Mouse (Mus musculus) brown adipose tissue, adult 24 weeks (tissue): ENCODE results near the gene Pik3c2a. TPM values are rescaled to one million over a fixed set of nuclear protein-coding genes. Genes with fewer than 3 reads are reported as not detected.
"Not testable (repeated sequence)": the region's sequence is repeated elsewhere in the genome, so short reads cannot be mapped to it uniquely, and the experiment has no call there.

ENCODE experiments used
- H3K27ac ChIP-seq: fragments of 200-500 bp; replicated peaks from 2 replicates; pipeline ENCODE4 v1.5.1; 2012; ENCODE audit warnings: low read depth, mild to moderate bottlenecking, low read length
- H3K4me1 ChIP-seq: fragments of 200-500 bp; 2 replicates; pipeline ENCODE4 v1.6.1; 2012; ENCODE audit warnings: low read length, mixed read lengths; ENCODE audit not compliant: control insufficient read depth, insufficient read depth, insufficient read length
- H3K4me3 ChIP-seq: fragments of 200-500 bp; 2 replicates; pipeline ENCODE4 v1.5.1; 2012; ENCODE audit warnings: low read depth, mild to moderate bottlenecking, low read length, moderate library complexity; ENCODE audit not compliant: insufficient read depth
- polyA plus RNA-seq: library from polyadenylated mRNA; stranded (reverse); fragments of >200 nt; gene quantifications from 2 replicates; pipeline ENCODE4 v1.2.4, GENCODE M21; 2012; ENCODE audit not compliant: missing spikeins, insufficient read depth, insufficient read length

Gene Pik3c2a
- polyA plus RNA-seq, 1 experiment, result 17.4 TPM

- Histone ChIP-seq H3K4me1 (peaks cover 14% of the 10 kb centered on the region), H3K27ac (no peak overlapping the region; the same call in 1 of the 2 replicates), H3K4me3 (peak overlapping the region; percentile 48)
Observed at GRCm38 (mm10) chr7:116442226-116442625, 1.0 kb downstream of the Pik3c2a start.

GRCm38 (mm10) chr7:116441346-116441745 is 1.9 kb downstream of the Pik3c2a start:
- H3K27ac ChIP-seq, result no peak overlapping the region
- no peak overlapping the region for H3K4me3 ChIP-seq
- H3K4me1 ChIP-seq, result peaks cover 8% of the 10 kb centered on the region

GRCm38 (mm10) chr7:116431661-116432060 is 11.6 kb downstream of the Pik3c2a start:
- Histone ChIP-seq H3K4me3 (no peak overlapping the region), H3K27ac (no peak overlapping the region), H3K4me1 (peaks cover 7% of the 10 kb centered on the region; the same call in 1 of the 2 replicates)

GRCm38 (mm10) chr7:116430926-116431325 is 12.3 kb downstream of the Pik3c2a start:
- H3K4me3 ChIP-seq, result no peak overlapping the region
- H3K27ac ChIP-seq, result no peak overlapping the region
- peaks cover 7% of the 10 kb centered on the region; the same call in 1 of the 2 replicates for H3K4me1 ChIP-seq

- H3K27ac ChIP-seq, result no peak overlapping the region
- no peak overlapping the region for H3K4me3 ChIP-seq
- H3K4me1 ChIP-seq, result peaks cover 7% of the 10 kb centered on the region; the same call in 1 of the 2 replicates
Observed at GRCm38 (mm10) chr7:116427206-116427605, 16.0 kb downstream of the Pik3c2a start.

- H3K4me3 ChIP-seq, result no peak overlapping the region
- H3K27ac ChIP-seq, result no peak overlapping the region
- H3K4me1 ChIP-seq, result peaks cover 7% of the 10 kb centered on the region; the same call in 1 of the 2 replicates
Observed at GRCm38 (mm10) chr7:116425771-116426170, 17.5 kb downstream of the Pik3c2a start.

- H3K27ac ChIP-seq, result no peak overlapping the region
- H3K4me3 ChIP-seq, result no peak overlapping the region
- no peaks in the 10 kb centered on the region for H3K4me1 ChIP-seq
Observed at GRCm38 (mm10) chr7:116421081-116421480, 22.2 kb downstream of the Pik3c2a start.

- Histone ChIP-seq H3K27ac (peak overlapping the region; percentile 51), H3K4me3 (no peak overlapping the region), H3K4me1 (peaks cover 10% of the 10 kb centered on the region)
Observed at GRCm38 (mm10) chr7:116409438-116409837, 33.8 kb downstream of the Pik3c2a start.

- Histone ChIP-seq H3K4me3 (no peak overlapping the region), H3K4me1 (no peaks in the 10 kb centered on the region), H3K27ac (no peak overlapping the region)
Observed at GRCm38 (mm10) chr7:116392329-116392728, 50.9 kb downstream of the Pik3c2a start.

- H3K4me3 ChIP-seq, H3K4me1 ChIP-seq, H3K27ac ChIP-seq: not testable (repeated sequence)
Observed at GRCm38 (mm10) chr7:116387389-116387788, 55.9 kb downstream of the Pik3c2a start.

- not testable (repeated sequence) for H3K4me3 ChIP-seq, H3K27ac ChIP-seq, H3K4me1 ChIP-seq
Observed at GRCm38 (mm10) chr7:116379181-116379580, 64.1 kb downstream of the Pik3c2a start.

- no peak overlapping the region for H3K27ac ChIP-seq
- no peak overlapping the region for H3K4me3 ChIP-seq
- no peaks in the 10 kb centered on the region for H3K4me1 ChIP-seq
Observed at GRCm38 (mm10) chr7:116374284-116374683, 69.0 kb downstream of the Pik3c2a start.

- no peak overlapping the region for H3K4me3 ChIP-seq
- no peak overlapping the region for H3K27ac ChIP-seq
- peaks cover 2% of the 10 kb centered on the region; the same call in 1 of the 2 replicates for H3K4me1 ChIP-seq
Observed at GRCm38 (mm10) chr7:116336226-116336625, 107.0 kb downstream of the Pik3c2a start.

- Histone ChIP-seq H3K27ac (no peak overlapping the region), H3K4me1 (peaks cover 2% of the 10 kb centered on the region; the same call in 1 of the 2 replicates), H3K4me3 (no peak overlapping the region)
Observed at GRCm38 (mm10) chr7:116335133-116335532, 108.1 kb downstream of the Pik3c2a start.

GRCm38 (mm10) chr7:116334669-116335038 is 108.6 kb downstream of the Pik3c2a start:
- H3K27ac ChIP-seq, result peak overlapping the region; percentile 71; the same call in 1 of the 2 replicates
- peaks cover 2% of the 10 kb centered on the region; the same call in 1 of the 2 replicates for H3K4me1 ChIP-seq
- peak overlapping the region; percentile 82 for H3K4me3 ChIP-seq
